Mouse (Mus musculus): ENCODE results near the gene Col2a1. TPM values are rescaled to one million over a fixed set of nuclear protein-coding genes. Genes with fewer than 3 reads are reported as not detected.

Col2a1 gene
- total RNA-seq, 2 experiments from 2014 or later: 0.36 TPM; not detected in 1

Other genes starting within 250 kb of the Col2a1 start
- 10 to 100 TPM; 21.8 to 23.3 TPM for gene Rapgef3, start 236.7 kb downstream of the Col2a1 start, total RNA-seq (2021)
- 10 to 100 TPM; 57.9 to 69.7 TPM for gene Slc48a1, start 226.2 kb downstream of the Col2a1 start, total RNA-seq (2021)
- gene Hdac7, start 160.2 kb downstream of the Col2a1 start, total RNA-seq (2021): 10 to 100 TPM; 19.3 to 26.3 TPM
- gene Vdr, start 94.1 kb downstream of the Col2a1 start, total RNA-seq (2021): 1 to 10 TPM; 2.4 to 3.4 TPM
- 10 to 100 TPM; 16.0 to 16.5 TPM for gene Tmem106c, start 40.5 kb downstream of the Col2a1 start, total RNA-seq (2021)
- 1,000 to 10,000 TPM in 1 of 2 experiments, 100 to 1,000 TPM in 1; 867 to 1,020 TPM for gene Pfkm, start 87.9 kb upstream of the Col2a1 start, total RNA-seq (2021)
- 1 to 10 TPM; 8.5 to 9.5 TPM for gene Senp1, start 89.0 kb upstream of the Col2a1 start, total RNA-seq (2021)
- gene Asb8, start 160.9 kb upstream of the Col2a1 start, total RNA-seq (2021): 100 to 1,000 TPM; 107 to 122 TPM
- under 1 TPM; 0.39 to 0.50 TPM for gene Ccdc184, start 162.5 kb upstream of the Col2a1 start, total RNA-seq (2021)
- gene Olfr288, start 190.8 kb upstream of the Col2a1 start, total RNA-seq (2021): not detected
- gene Gm44579, start 216.3 kb upstream of the Col2a1 start, total RNA-seq (2021): not detected
- gene Olfr287, start 216.4 kb upstream of the Col2a1 start, total RNA-seq (2021): not detected
- gene Olfr286, start 229.8 kb upstream of the Col2a1 start, total RNA-seq (2021): not detected

Measured in heart, adult 18-20 months (tissue).